ENCODE assay signal across 16 mouse cellular contexts in the genomic region with DNA sequence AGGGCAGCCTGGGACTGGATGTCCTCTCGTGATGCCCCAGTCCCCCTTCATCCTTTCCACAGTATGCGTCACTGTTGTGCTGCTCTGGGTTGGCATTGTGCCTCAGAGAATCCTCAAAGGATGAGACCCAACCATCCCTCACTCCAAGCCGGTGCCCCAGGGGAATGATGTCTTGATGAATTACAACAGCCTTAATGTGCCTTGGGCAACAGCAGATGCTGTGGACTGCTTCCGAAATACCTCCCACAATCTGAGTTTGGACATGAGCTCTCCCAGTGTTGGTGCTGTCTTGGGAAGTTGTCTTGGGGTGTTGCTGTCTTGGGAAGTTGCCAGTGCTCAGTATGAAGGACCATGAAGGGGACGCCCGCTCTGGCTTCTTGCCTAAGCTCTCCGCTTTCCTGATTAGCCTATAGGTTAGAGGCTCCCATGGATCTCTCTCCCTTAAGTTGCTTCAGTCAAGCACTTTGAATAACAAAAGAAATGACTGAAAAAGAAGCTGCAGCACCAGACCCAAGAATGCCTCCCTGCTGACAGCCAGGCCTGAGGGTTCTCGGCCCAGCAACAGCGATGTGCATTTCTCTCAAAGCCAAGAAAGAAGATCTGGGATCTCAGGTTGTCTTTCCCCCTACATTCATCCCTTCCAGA. TPM values are rescaled to one million over a fixed set of nuclear protein-coding genes. Genes with fewer than 3 reads are reported as not detected.
A peak's percentile ranks its signal among the peaks of the same experiment; 100 is the strongest.
DNase-seq lines count a peak whose midpoint lies in the region; ATAC-seq and TF ChIP-seq lines count a peak whose summit lies in the region.
"Had no signal": no experiment of that assay in that cellular context is flagged by ENCODE, and none has a peak within 500 bp of the region (broad histone marks: within the 10 kb centered on the region; RNA-seq: fewer than 3 reads in every experiment).

No protein-coding gene starts in this region.

- no peak overlapping the region for H3K4me2 ChIP-seq in heart, embryonic 15.5 days
- H3K4me2 ChIP-seq in hindbrain, embryonic 14.5 days (replicated peaks) = no peak overlapping the region
- H3K4me2 ChIP-seq: limb, embryonic 12.5 days had no signal

- TF ChIP-seq EP300 in ES-Bruce4 (IDR thresholded peaks at IDR 0.05; ENCODE audit: insufficient read depth, low read depth, low read length) = peak; percentile 94

- ATAC-seq in heart, embryonic 15.5 days (replicated peaks; ENCODE audit: insufficient number of reproducible peaks, insufficient read depth, low FRiP score, low read depth) = no peak
- no peak for ATAC-seq in hindbrain, embryonic 14.5 days (ENCODE audit: low FRiP score)

- no peak for TF ChIP-seq POLR2A in ES-Bruce4 (IDR thresholded peaks at IDR 0.05; ENCODE audit: insufficient read depth, low read length)
- TF ChIP-seq POLR2A in brain, embryonic 14.5 days (IDR thresholded peaks at IDR 0.05; ENCODE audit: borderline replicate concordance, extremely low read depth, insufficient read depth, insufficient read length, poor library complexity, severe bottlenecking) = no peak

- no peak for TF ChIP-seq CTCF in ES-Bruce4 (IDR thresholded peaks at IDR 0.05; ENCODE audit: low read depth, low read length)
- no peak for TF ChIP-seq CTCF in brain, embryonic 14.5 days (IDR thresholded peaks at IDR 0.05; ENCODE audit: borderline replicate concordance, extremely low read depth, insufficient read depth, insufficient read length)

- 0 out of 2 replicates have a peak overlapping the region, but pooled peaks have one; percentile 50 for H3K27ac ChIP-seq in heart, embryonic 15.5 days
- peak overlapping the region; percentile 99 for H3K27ac ChIP-seq in ES-Bruce4 (ENCODE audit: insufficient read depth, low read length)
- no peak overlapping the region for H3K27ac ChIP-seq in hindbrain, embryonic 14.5 days
- H3K27ac ChIP-seq: limb, embryonic 12.5 days had no signal

- no peak overlapping the region for H3K9ac ChIP-seq in heart, embryonic 15.5 days
- no peak overlapping the region for H3K9ac ChIP-seq in ES-Bruce4 (ENCODE audit: low read depth, poor library complexity, severe bottlenecking)
- H3K9ac ChIP-seq in hindbrain, embryonic 14.5 days = no peak overlapping the region
- H3K9ac ChIP-seq: limb, embryonic 12.5 days had no signal

- no peak for DNase-seq in heart, adult 18-20 months
- peak; percentile 68 for DNase-seq in brain, embryonic 14.5 days (ENCODE audit: low read depth)
- DNase-seq in hindbrain, embryonic 14.5 days (ENCODE audit: low spot score) = peak; percentile 27
- no peak for DNase-seq in layer of hippocampus, adult 9-10 months (ENCODE audit: low spot score)
- no peak for DNase-seq in natural killer cell, adult 2 months (ENCODE audit: low spot score in 2 of 2)
- DNase-seq in right cerebral cortex, adult 18-20 months = no peak
- DNase-seq: adrenal gland, adult 2 months; cerebellum, adult 9-10 months; heart, postnatal 4 days; kidney, adult 18-20 months; kidney, postnatal 36 days had no signal

- H3K27me3 ChIP-seq in heart, embryonic 15.5 days = no peaks in the 10 kb centered on the region
- no peaks in the 10 kb centered on the region for H3K27me3 ChIP-seq in ES-Bruce4 (ENCODE audit: control insufficient read depth, insufficient read depth, low read length, poor library complexity, severe bottlenecking)
- H3K27me3 ChIP-seq in hindbrain, embryonic 14.5 days (ENCODE audit: control insufficient read depth, insufficient read depth, low read length) = no peaks in the 10 kb centered on the region
- H3K27me3 ChIP-seq: limb, embryonic 12.5 days had no signal

- no peaks in the 10 kb centered on the region for H3K36me3 ChIP-seq in heart, embryonic 15.5 days
- no peaks in the 10 kb centered on the region for H3K36me3 ChIP-seq in ES-Bruce4 (ENCODE audit: control insufficient read depth, insufficient read depth, low read length, poor library complexity, severe bottlenecking)
- H3K36me3 ChIP-seq in hindbrain, embryonic 14.5 days (replicated peaks; ENCODE audit: control insufficient read depth, insufficient read depth) = no peaks in the 10 kb centered on the region
- H3K36me3 ChIP-seq: embryonic facial prominence, embryonic 10.5 days; heart, embryonic 10.5 days; limb, embryonic 12.5 days had no signal

- WGBS in heart, embryonic 15.5 days = 75% methylated on average over 9 of the region's 9 CpGs
- WGBS in hindbrain, embryonic 14.5 days = 31% methylated on average over 9 of the region's 9 CpGs

- H3K9me3 ChIP-seq in heart, embryonic 15.5 days (replicated peaks) = no peaks in the 10 kb centered on the region
- no peaks in the 10 kb centered on the region for H3K9me3 ChIP-seq in ES-Bruce4 (replicated peaks; ENCODE audit: control insufficient read depth, insufficient read depth, low read length, poor library complexity, severe bottlenecking)
- H3K9me3 ChIP-seq in hindbrain, embryonic 14.5 days (ENCODE audit: control insufficient read depth, low read length) = no peaks in the 10 kb centered on the region
- H3K9me3 ChIP-seq: embryonic facial prominence, embryonic 10.5 days; heart, embryonic 10.5 days; limb, embryonic 12.5 days had no signal

- H3K4me1 ChIP-seq in heart, embryonic 15.5 days (replicated peaks) = peaks cover 10% of the 10 kb centered on the region
- peaks cover 11% of the 10 kb centered on the region for H3K4me1 ChIP-seq in ES-Bruce4 (ENCODE audit: control insufficient read depth, insufficient read depth, low read length)
- H3K4me1 ChIP-seq in hindbrain, embryonic 14.5 days (replicated peaks; ENCODE audit: control insufficient read depth, insufficient read depth, low read length) = peaks cover 9% of the 10 kb centered on the region; the same call in 1 of the 2 replicates
- H3K4me1 ChIP-seq: limb, embryonic 12.5 days had no signal

- no peak overlapping the region for H3K4me3 ChIP-seq in heart, embryonic 15.5 days
- H3K4me3 ChIP-seq in ES-Bruce4 (ENCODE audit: low read depth, low read length) = peak overlapping the region; percentile 48
- H3K4me3 ChIP-seq in hindbrain, embryonic 14.5 days (replicated peaks; ENCODE audit: low read length) = no peak overlapping the region
- H3K4me3 ChIP-seq: embryonic facial prominence, embryonic 10.5 days; limb, embryonic 12.5 days had no signal

RNA-seq across cellular contexts. Expression of gene Srsf1, which starts 19.7 kb away (rescaled TPM):
- polyA plus RNA-seq in heart, embryonic 15.5 days (2015; fragmentation: Nextera tagmentation; extraction: Ambion mirVana) = 149 and 172 TPM in 2 replicates
- 100 to 1,000 TPM in 1 of 2 experiments, 10 to 100 TPM in 1; 88.5 to 102 TPM for total RNA-seq in heart, adult 18-20 months (2021)
- 511 and 547 TPM in 2 replicates for polyA plus RNA-seq in ES-Bruce4 (2011; ENCODE audit: insufficient read depth, insufficient read length, low read depth, missing spikeins)
- polyA plus RNA-seq in brain, embryonic 14.5 days (2012; rRNA removed) = 456 and 624 TPM in 2 replicates
- polyA plus RNA-seq in hindbrain, embryonic 14.5 days (2014; fragmentation: Nextera tagmentation; extraction: Ambion mirVana) = 252 and 290 TPM in 2 replicates

RNA-seq across cellular contexts. Expression of gene Dynll2, which starts 40.2 kb away (rescaled TPM):
- polyA plus RNA-seq in heart, embryonic 15.5 days (2015; fragmentation: Nextera tagmentation; extraction: Ambion mirVana) = 23.1 and 24.9 TPM in 2 replicates
- 100 to 1,000 TPM; 410 to 444 TPM for total RNA-seq in heart, adult 18-20 months (2021)
- 130 and 133 TPM in 2 replicates for polyA plus RNA-seq in ES-Bruce4 (2011; ENCODE audit: insufficient read depth, insufficient read length, low read depth, missing spikeins)
- polyA plus RNA-seq in brain, embryonic 14.5 days (2012; rRNA removed) = 227 and 321 TPM in 2 replicates
- 30.1 and 32.8 TPM in 2 replicates for polyA plus RNA-seq in hindbrain, embryonic 14.5 days (2014; fragmentation: Nextera tagmentation; extraction: Ambion mirVana)

RNA-seq across cellular contexts. Expression of gene Vezf1, which starts 40.6 kb away (rescaled TPM):
- 22.2 and 24.9 TPM in 2 replicates for polyA plus RNA-seq in heart, embryonic 15.5 days (2015; fragmentation: Nextera tagmentation; extraction: Ambion mirVana)
- 10 to 100 TPM; 35.0 to 38.4 TPM for total RNA-seq in heart, adult 18-20 months (2021)
- 43.4 and 44.8 TPM in 2 replicates for polyA plus RNA-seq in ES-Bruce4 (2011; ENCODE audit: insufficient read depth, insufficient read length, low read depth, missing spikeins)
- 45.0 and 58.4 TPM in 2 replicates for polyA plus RNA-seq in brain, embryonic 14.5 days (2012; rRNA removed)
- polyA plus RNA-seq in hindbrain, embryonic 14.5 days (2014; fragmentation: Nextera tagmentation; extraction: Ambion mirVana) = 48.3 and 50.2 TPM in 2 replicates

Comparison
In these comparisons a context has a peak if more than half of its experiments do, and no peak if none do; other contexts are left out.
1. DNase-seq: peak in brain, embryonic 14.5 days (single experiment) and hindbrain, embryonic 14.5 days (single experiment); none in heart, adult 18-20 months (0 of 2), layer of hippocampus, adult 9-10 months (single experiment), natural killer cell, adult 2 months (0 of 2) and right cerebral cortex, adult 18-20 months (single experiment).